Mouse (Mus musculus): ENCODE results near the gene Gm29133. TPM values are rescaled to one million over a fixed set of nuclear protein-coding genes. Genes with fewer than 3 reads are reported as not detected.

The Gm29133 gene
- total RNA-seq (2021) = not detected
- long read RNA-seq, experiment 1 = 0 reads
- long read RNA-seq, experiment 2 = 0 reads

DNA sequence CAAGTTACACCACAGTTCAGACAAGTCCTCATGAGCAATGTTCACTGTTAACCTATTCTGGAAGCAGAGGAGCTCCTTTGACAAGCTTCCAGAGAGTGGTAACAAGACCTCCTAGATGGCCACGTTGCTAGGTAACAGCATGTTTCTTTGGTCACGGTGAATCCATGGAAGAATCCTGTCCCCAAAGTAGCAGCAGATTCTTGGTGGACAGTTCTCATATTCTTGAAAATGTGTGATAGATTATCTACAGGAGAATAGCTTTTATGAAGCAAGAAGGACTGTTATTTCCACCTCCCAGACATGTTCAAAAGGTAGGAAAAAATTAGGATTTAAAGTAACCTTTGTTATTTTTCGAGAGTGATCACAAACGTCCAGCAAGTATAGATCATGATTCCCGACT, at the start of gene Gm29133:
TSS of gene Gm29133 (plus strand) at position 301 of the 400 bp plus-strand sequence.
- DNase-seq (ENCODE audit: low spot score in 2 of 2) = no peak

DNA sequence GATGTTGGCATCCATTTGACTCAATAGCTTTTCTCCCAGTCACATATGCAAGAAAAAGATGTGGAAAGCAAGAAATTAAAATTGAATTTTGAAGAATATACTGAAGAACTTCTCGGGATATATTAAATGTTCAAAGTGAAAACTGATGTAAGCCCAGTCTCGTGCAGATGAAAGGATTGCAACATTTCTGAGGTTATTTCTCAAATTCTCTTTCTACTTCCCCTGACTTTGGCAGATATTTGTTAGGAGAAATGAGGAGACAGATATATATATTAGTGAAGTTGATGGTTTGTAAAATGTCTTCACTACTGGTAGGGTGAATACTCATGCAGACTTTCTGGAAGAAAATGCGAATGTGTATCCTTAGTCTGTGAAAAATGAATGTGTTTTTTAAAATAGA, 48.9 kb upstream of the Gm29133 start:
- no peak for DNase-seq (ENCODE audit: low spot score in 2 of 2)

DNA sequence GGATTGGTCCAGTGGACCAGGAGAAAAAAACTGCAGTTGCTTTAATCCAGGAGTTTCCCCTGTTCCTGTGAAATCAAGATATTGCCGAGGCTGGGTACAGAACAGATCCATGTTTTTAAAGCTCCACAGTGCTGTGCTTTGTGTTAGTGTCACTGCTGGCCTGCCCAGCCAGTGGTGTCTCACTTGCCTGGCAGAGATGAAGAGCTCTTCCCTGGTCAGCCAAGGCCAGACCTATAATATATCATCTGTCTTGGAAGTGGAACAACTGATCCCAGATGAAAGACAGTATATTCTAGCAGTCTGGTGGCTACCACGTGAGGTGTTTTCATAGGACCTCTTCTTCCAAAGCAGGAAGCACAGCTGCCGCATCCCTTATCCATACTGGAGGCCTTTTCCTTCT, 46.7 kb upstream of the Gm29133 start:
- DNase-seq (ENCODE audit: low spot score in 2 of 2) = no peak

DNA sequence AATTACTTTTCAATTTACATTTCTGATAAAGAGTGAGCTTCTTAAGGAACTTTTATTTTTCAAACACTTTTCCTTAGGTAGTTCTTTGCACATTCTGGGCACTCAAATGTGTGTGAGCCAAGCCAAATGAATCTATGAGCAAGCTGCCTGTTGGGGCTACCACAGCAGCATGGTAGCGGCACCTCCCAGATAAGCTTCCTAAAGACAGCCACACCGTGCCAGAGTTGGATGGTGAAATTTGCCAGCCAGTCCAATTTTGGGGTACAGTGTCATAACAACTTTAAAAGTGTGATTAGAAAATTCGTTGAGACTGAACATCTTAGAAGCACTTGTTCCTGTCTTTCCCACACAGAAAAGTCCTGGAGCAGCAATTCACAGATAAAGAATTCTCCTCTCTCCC, 41.5 kb upstream of the Gm29133 start:
- DNase-seq (ENCODE audit: low spot score in 2 of 2) = no peak

DNA sequence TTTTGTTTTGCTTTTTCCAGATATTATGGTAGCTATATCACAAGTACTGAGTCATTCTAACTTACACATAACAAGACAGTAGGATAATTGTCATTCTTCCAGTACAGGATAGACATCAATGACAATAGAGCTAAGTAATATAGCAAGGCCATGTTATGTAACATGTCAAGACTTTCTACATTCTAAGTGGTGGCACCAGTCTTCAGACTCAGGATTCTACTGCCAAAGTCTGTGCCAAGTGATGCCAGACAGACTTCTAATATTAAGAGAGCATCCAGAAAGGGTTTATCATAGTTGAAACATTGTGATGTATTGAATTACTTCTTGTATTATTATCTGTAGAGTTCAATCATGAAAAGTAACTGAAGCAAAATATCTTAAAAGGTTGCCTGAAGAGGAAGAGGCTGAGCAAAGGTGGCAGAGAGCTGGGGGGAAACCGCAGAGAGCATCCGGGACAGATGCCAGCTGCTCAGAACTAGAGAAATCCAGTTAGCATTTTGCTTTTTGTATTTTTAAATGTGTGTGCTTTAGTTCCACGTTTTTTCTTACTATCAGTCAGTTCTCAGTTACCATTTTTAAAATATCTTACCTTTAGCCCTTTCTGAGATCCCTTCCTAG, 34.2 kb upstream of the Gm29133 start:
- DNase-seq (ENCODE audit: low spot score in 2 of 2) = no peak

DNA sequence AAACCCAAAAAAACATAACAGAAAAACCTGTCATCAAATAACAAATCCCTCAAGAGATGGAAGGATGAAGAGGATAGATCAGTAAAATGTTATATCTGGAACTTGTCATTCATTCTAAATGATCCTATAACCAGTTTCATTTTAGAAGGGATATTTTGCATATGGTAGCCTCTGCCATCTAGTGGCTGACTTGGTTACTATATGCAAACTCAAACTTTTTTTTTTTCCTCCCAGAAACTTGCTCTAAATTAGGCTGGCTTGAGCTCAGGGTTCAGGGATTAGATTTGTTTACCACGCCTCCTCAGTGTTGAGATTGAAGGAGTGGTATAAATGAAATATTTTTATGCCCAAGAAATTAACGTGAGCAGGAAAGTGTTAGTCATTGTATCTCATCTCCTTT, 27.3 kb upstream of the Gm29133 start:
- peak in 1 of 2 experiments; percentile 37 for DNase-seq (ENCODE audit: low spot score in 2 of 2)

DNA sequence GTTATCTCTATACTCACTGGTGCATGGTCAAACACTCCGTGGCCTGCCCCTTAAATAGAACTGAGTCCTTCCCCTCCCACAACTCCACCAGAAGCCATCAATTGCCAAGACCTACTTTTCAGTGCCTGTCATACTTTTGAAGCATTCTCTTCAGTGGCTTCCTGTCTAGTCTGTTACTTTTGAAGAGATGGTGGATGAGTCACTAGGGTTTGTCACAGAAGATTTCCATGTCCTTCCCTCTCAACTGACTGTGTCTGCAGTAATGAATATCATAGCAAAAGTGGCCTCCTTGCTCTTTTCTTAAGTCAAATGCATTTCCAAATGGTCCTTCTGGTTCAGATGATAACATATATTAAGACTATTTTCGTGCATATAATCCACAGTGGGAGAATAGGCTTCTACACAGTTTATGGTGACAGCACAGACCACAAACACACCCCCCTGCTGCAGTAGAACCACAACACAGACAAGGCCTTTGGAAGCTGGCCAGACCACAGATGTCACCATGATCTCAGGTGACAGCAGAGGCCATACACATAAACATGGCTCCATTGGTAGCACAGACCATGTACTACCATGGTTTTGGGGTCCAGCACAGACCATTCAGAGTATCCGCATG, 16.9 kb upstream of the Gm29133 start:
- DNase-seq (ENCODE audit: low spot score in 2 of 2) = no peak

DNA sequence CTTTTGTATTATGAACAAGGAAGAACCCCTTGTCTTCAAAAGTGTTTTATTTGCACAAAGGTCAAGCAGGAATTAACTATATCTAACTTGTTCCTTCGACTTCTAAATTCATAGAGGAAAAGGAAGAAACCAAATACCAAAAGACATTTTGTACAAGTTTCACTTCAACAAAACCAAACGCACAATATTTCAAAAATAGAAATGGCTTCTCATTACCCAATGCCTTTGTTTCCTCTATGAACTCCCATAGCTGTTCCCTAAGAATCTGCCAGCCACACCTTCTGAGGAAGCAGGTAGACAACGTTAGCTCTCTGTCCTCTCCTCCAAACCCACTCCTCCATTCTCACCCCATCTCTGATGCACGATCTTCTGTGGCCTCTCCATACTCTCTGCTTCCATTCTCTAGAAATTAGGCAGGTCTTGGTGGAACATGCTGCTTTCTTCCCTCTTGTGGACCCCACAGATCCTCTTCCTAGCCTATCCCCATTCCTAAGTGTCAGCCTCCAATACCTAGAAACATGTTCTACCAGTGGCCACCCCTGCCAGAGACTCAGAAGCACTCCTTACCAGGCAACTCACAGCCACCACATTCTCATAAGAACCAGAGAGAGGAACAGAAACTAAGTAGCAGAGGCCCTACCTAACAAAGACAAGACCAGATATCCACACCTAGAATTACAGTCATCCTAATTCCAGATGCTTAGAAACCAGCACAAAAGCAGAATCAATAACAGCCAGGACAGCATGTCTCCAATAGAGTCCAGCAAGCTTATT, 4.1 kb upstream of the Gm29133 start:
- DNase-seq (ENCODE audit: low spot score in 2 of 2) = no peak

DNA sequence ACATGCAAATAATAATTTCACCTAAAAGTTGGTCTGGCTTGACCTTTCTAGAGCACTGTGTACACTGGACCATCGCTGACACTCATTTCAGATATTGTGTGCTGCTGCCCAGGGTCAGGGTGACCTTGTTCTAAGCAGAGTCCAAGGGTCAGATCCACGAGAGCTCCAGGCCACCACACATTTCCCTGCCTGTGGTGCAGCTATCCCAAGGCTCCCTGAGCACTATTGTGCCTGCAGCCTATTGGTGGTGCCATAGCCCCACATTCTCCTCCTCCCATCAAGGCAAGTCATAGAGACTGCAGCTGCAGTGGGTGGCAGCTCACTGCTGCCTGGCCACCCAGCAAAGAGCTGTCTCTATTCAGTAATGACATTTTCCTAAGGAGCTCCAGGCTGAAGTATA, 2.7 kb upstream of the Gm29133 start:
- no peak for DNase-seq (ENCODE audit: low spot score in 2 of 2)

DNA sequence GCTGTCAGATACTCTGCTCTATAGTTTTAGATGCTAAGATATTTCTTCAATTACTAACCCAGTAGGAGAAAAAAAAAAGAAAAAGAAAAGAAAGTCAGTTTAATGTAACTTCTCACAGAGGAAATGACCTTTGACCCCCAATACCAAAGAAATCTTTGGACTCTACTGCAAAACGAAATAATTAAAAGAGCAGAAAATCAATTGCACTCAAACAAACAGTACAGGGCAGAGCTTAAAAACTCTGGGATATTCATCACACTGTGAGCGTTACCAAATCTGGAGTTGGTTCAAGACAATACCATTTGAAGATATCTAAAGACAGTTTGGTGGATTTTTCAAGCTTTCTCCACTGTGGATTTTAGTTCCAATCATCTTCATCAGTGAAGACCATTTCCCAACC, 15.4 kb downstream of the Gm29133 start:
- no peak for DNase-seq (ENCODE audit: low spot score in 2 of 2)

DNA sequence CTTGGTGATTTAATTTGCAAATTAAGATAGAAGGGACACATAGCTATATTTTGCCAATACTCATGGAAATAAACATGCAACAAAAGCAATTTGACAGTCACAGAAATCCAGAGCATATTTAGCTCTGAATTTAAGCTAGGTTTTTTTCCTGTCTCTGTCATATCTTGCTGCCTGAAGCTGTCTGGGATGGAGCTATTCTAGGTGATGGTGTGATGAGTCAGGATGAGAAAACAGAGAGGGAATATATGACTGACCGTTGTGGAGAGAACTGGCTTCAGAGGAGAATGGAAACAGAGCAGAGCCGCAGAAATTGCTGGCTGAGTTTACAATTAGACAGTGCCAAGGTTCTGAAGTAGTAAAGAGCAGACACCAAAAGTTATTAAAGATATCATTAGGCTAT, 26.3 kb downstream of the Gm29133 start:
- no peak for DNase-seq (ENCODE audit: low spot score in 2 of 2)

DNA sequence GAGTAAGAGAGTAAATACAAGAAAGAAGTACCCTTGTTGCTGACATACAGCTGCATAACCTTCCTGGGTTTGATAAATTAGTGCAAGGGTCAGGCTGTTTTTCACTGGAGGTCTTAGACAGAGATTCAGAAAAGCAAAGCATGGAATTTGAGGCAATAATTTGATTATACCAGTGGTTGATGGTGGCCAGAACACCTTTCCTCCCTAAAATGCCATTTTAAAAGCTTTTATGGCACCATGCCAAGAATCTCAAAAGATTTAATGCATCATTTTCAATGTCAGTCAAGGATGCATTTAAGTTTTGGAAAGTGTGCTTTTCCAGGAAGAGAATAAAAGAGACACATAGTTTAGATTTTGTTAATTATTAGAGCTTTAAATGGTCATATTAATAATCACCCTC, 60.0 kb downstream of the Gm29133 start:
- no peak for DNase-seq (ENCODE audit: low spot score in 2 of 2)

DNA sequence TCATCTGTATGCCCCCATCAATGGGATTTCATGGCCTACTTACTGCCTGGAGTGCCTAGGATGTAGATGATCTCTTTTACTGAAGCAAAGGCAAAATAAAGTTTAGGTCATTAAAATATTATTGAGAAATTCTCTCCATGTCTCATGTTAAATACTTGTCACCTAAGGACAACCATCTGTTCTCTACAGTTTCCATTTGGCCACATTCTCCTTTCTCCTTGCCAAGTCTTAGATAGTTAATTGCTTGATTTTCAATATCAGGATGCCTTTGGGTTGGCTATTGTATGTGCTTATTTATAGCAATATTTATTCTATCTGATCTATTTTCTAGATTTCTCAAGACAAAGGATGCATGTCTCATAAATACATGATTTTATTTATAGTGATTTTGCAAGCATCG, 75.9 kb downstream of the Gm29133 start:
- DNase-seq (ENCODE audit: low spot score in 2 of 2) = no peak

DNA sequence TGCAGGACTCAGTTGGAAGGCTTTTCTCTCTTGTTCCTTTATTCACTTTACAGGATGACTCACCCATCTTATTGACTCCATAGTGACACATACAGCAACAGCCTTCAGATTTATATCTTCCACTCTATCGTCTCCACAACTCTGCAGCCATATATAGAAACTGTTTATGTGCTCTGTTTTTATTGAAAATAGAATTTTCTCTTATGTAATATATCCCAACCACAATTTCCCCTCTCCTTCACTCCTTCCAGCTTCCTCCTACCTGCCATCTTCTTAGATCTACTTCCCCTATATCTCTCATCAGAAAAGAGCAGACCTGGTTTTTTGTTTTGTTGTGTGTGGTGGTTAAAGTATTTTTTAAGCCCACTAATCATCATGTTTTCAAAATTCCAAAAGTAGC, 76.5 kb downstream of the Gm29133 start:
- DNase-seq (ENCODE audit: low spot score in 2 of 2) = no peak

DNA sequence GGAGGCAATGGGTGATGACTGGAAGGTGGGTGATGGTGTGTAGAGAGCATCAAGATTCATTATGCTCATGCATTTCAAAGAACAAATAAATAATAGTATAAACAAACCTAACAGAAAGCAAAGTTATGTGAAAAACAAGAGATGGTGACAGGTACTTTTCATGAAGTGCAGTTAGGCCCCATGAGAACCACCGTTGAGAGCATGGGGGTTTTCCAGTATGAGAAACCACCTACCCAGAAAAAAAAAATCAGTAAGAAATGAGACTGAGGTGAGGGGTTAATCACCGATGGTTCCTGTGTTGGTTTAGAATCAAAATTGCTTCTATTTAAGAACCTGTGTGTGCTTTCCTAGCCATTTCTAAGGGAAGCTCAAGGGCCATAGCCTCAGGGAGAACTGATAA, 86.8 kb downstream of the Gm29133 start:
- DNase-seq (ENCODE audit: low spot score in 2 of 2) = no peak

DNA sequence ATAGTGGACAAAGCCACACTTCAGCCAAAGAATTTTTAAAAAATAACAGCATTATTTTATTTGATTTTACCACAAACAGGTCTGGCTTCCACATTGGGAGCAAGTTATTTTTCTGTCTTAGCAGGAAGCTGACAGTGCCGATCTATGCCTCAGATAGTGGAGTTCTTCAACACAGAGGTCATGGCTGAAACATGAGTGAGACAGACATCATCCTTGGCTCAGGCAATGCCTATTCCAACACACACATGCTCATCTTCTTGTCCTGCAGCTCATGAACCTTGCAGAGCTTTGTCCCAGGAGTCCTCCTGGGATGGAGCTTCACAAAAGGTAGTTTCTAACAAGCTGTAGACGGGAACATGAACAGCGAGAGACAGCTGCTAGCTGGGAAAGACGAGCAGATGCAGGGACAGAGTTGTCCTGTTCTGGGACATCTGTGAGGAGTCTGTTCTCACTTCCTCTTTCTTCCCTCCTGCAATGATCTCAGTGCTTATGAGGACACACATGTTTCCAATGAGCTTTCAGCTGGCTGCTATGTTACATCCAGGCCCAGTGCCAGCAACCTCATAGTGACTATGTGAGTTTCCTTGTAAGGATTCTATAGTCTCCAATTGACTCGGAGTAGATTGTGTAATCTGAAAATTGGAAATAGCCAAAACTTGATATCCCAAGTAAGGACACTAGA, 87.4 kb downstream of the Gm29133 start:
- no peak for DNase-seq (ENCODE audit: low spot score in 2 of 2)

Other genes starting within 250 kb of the Gm29133 start
- 10 to 100 TPM; 69.0 to 70.7 TPM for gene Pdcd10, start 191.3 kb upstream of the Gm29133 start, total RNA-seq (2021)
- gene Serpini1, start 190.7 kb upstream of the Gm29133 start, total RNA-seq (2021) = 100 to 1,000 TPM; 127 to 128 TPM
- gene Golim4, start 208.8 kb downstream of the Gm29133 start, total RNA-seq (2021) = 10 to 100 TPM; 26.3 to 27.6 TPM

All from layer of hippocampus, postnatal 14 days (tissue).